Mouse (Mus musculus) heart, embryonic 16.5 days (tissue): ENCODE measurements around the gene Sfswap. TPM values are rescaled to one million over a fixed set of nuclear protein-coding genes. Genes with fewer than 3 reads are reported as not detected.

Experiments
- ATAC-seq: fragments of 200-750 bp; cut with Nextera tagmentation; replicated peaks from 2 replicates; pipeline ENCODE4 v1.8.0; 2017; ENCODE audit warnings: moderate number of reproducible peaks; ENCODE audit not compliant: insufficient read depth, low FRiP score; ENCODE audit errors: extremely low read depth
- H3K27ac ChIP-seq: fragments of 300-500 bp; sonication (generic); 2 replicates; pipeline ENCODE4 v1.5.1; 2014; ENCODE audit warnings: mild to moderate bottlenecking, low read length, control low read depth, moderate library complexity
- H3K27me3 ChIP-seq: fragments of 300-500 bp; sonication (generic); 2 replicates; pipeline ENCODE4 v1.6.1; 2014; ENCODE audit warnings: low read length, mixed read lengths; ENCODE audit not compliant: control insufficient read depth, insufficient read depth
- H3K36me3 ChIP-seq: fragments of 300-500 bp; sonication (generic); 2 replicates; pipeline ENCODE4 v1.6.1; 2014; ENCODE audit not compliant: control insufficient read depth, insufficient read depth
- H3K4me1 ChIP-seq: fragments of 300-500 bp; sonication (generic); 2 replicates; pipeline ENCODE4 v1.6.1; 2014; ENCODE audit warnings: low read length, mixed read lengths; ENCODE audit not compliant: control insufficient read depth, insufficient read depth
- H3K4me2 ChIP-seq: fragments of 300-500 bp; sonication (generic); 2 replicates; pipeline ENCODE4 v1.6.1; 2014; ENCODE audit warnings: low read depth, mild to moderate bottlenecking, control low read depth, low read length
- H3K4me3 ChIP-seq: fragments of 300-500 bp; sonication (generic); 2 replicates; pipeline ENCODE4 v1.5.1; 2014; ENCODE audit warnings: mild to moderate bottlenecking, control low read depth, low read length
- H3K9ac ChIP-seq: fragments of 300-500 bp; sonication (generic); 2 replicates; pipeline ENCODE4 v1.6.1; 2014; ENCODE audit warnings: low read length, control low read depth
- H3K9me3 ChIP-seq: fragments of 300-500 bp; sonication (generic); replicated peaks from 2 replicates; pipeline ENCODE4 v1.6.1; 2016; ENCODE audit warnings: low read length; ENCODE audit not compliant: control insufficient read depth
- WGBS: fragments of 180-500 bp; shearing (Covaris S2); extraction: QIAGEN DNeasy Blood & Tissue Kit; methylation state at CpG from one replicate; pipeline ENCODE4 v1.1.7; 2014; 5-methylcytosine and 5-hydroxymethylcytosine counted together
- polyA plus RNA-seq: library from polyadenylated mRNA; unstranded; fragments of >200 nt; fragmentation: Nextera tagmentation; extraction: Ambion mirVana; gene quantifications from 2 replicates; pipeline ENCODE4 v1.2.1, GENCODE M21; 2015

The Sfswap gene
- polyA plus RNA-seq = 22.4 and 24.4 TPM in 2 replicates

GRCm38 (mm10) chr5:129500722-129501634, at the start of gene Sfswap:
Sfswap (plus strand) TSS chr5:129501221.
- peaks cover 13% of the 10 kb centered on the region for H3K4me1 ChIP-seq
- H3K4me2 ChIP-seq = peak within 1 kb of the TSS; percentile 97
- peak; percentile 66; the same call in 1 of the 2 replicates for ATAC-seq
- H3K27ac ChIP-seq = peak within 1 kb of the TSS; percentile 79
- peak within 1 kb of the TSS; percentile 97 for H3K9ac ChIP-seq
- no peaks in the 10 kb centered on the region for H3K9me3 ChIP-seq
- H3K27me3 ChIP-seq = no peaks in the 10 kb centered on the region
- H3K4me3 ChIP-seq = peak within 1 kb of the TSS; percentile 100
- under 1% methylated on average over 66 of the region's 66 CpGs for WGBS
- peaks cover 16% of the 10 kb centered on the region for H3K36me3 ChIP-seq

GRCm38 (mm10) chr5:129452561-129452960, 48.5 kb upstream of the Sfswap start:
- H3K4me2 ChIP-seq = no peak overlapping the region
- no peak for ATAC-seq
- H3K4me3 ChIP-seq = no peak overlapping the region
- H3K4me1 ChIP-seq = peaks cover 10% of the 10 kb centered on the region
- H3K9ac ChIP-seq = no peak overlapping the region
- H3K9me3 ChIP-seq = no peaks in the 10 kb centered on the region
- WGBS = 34% methylated on average over 3 of the region's 3 CpGs
- H3K27ac ChIP-seq = no peak overlapping the region
- no peaks in the 10 kb centered on the region; the same call in 1 of the 2 replicates for H3K27me3 ChIP-seq
- H3K36me3 ChIP-seq = no peaks in the 10 kb centered on the region

GRCm38 (mm10) chr5:129454802-129455528, 46.1 kb upstream of the Sfswap start:
- Histone ChIP-seq H3K9me3 (no peaks in the 10 kb centered on the region), H3K27ac (peak overlapping the region; percentile 23; the same call in 1 of the 2 replicates), H3K4me1 (peaks cover 10% of the 10 kb centered on the region), H3K9ac (0 out of 2 replicates have a peak overlapping the region, but pooled peaks have one; percentile 5), H3K36me3 (no peaks in the 10 kb centered on the region), H3K4me3 (peak overlapping the region; percentile 38), H3K27me3 (no peaks in the 10 kb centered on the region; the same call in 1 of the 2 replicates), H3K4me2 (peak overlapping the region; percentile 51)
- peak; percentile 87 for ATAC-seq
- 13% methylated on average over 13 of the region's 13 CpGs for WGBS

- peaks cover 10% of the 10 kb centered on the region for H3K4me1 ChIP-seq
- 21% methylated on average over 2 of the region's 2 CpGs for WGBS
- peak overlapping the region; percentile 51 for H3K4me2 ChIP-seq
- H3K9me3 ChIP-seq = no peaks in the 10 kb centered on the region
- no peak; the same call in 1 of the 2 replicates for ATAC-seq
- H3K27me3 ChIP-seq = no peaks in the 10 kb centered on the region; the same call in 1 of the 2 replicates
- H3K9ac ChIP-seq = no peak overlapping the region
- H3K36me3 ChIP-seq = no peaks in the 10 kb centered on the region
- H3K27ac ChIP-seq = no peak overlapping the region
- H3K4me3 ChIP-seq = no peak overlapping the region
These were observed 45.5 kb upstream of the Sfswap start for GRCm38 (mm10) chr5:129455529-129455896.

GRCm38 (mm10) chr5:129456579-129457140, 44.4 kb upstream of the Sfswap start:
- H3K36me3 ChIP-seq = no peaks in the 10 kb centered on the region
- H3K4me3 ChIP-seq = no peak overlapping the region
- peaks cover 13% of the 10 kb centered on the region for H3K4me1 ChIP-seq
- no peaks in the 10 kb centered on the region for H3K9me3 ChIP-seq
- no peak overlapping the region for H3K27ac ChIP-seq
- no peaks in the 10 kb centered on the region; the same call in 1 of the 2 replicates for H3K27me3 ChIP-seq
- WGBS = 41% methylated on average over 9 of the region's 9 CpGs
- no peak for ATAC-seq
- H3K4me2 ChIP-seq = no peak overlapping the region
- no peak overlapping the region for H3K9ac ChIP-seq

GRCm38 (mm10) chr5:129458109-129458508, 42.9 kb upstream of the Sfswap start:
- Histone ChIP-seq H3K27me3 (no peaks in the 10 kb centered on the region; the same call in 1 of the 2 replicates), H3K4me2 (no peak overlapping the region), H3K4me1 (peaks cover 13% of the 10 kb centered on the region), H3K36me3 (no peaks in the 10 kb centered on the region), H3K27ac (no peak overlapping the region), H3K9ac (no peak overlapping the region), H3K9me3 (no peaks in the 10 kb centered on the region), H3K4me3 (no peak overlapping the region)
- no peak for ATAC-seq
- 64% methylated on average over 7 of the region's 7 CpGs for whole genome bisulfite sequencing

GRCm38 (mm10) chr5:129458541-129458940, 42.5 kb upstream of the Sfswap start:
- H3K4me3 ChIP-seq = no peak overlapping the region
- H3K4me1 ChIP-seq = peaks cover 15% of the 10 kb centered on the region
- 82% methylated on average over 3 of the region's 3 CpGs for WGBS
- no peak overlapping the region for H3K9ac ChIP-seq
- no peaks in the 10 kb centered on the region; the same call in 1 of the 2 replicates for H3K27me3 ChIP-seq
- no peaks in the 10 kb centered on the region for H3K9me3 ChIP-seq
- no peaks in the 10 kb centered on the region for H3K36me3 ChIP-seq
- no peak for ATAC-seq
- no peak overlapping the region for H3K4me2 ChIP-seq
- no peak overlapping the region for H3K27ac ChIP-seq

GRCm38 (mm10) chr5:129460798-129461476, 40.1 kb upstream of the Sfswap start:
- H3K27ac ChIP-seq = no peak overlapping the region
- 0 out of 2 replicates have a peak, but pooled peaks have one; percentile 28 for ATAC-seq
- no peak overlapping the region for H3K4me2 ChIP-seq
- no peaks in the 10 kb centered on the region for H3K9me3 ChIP-seq
- H3K4me1 ChIP-seq = peaks cover 7% of the 10 kb centered on the region; the same call in 1 of the 2 replicates
- no peak overlapping the region for H3K4me3 ChIP-seq
- no peaks in the 10 kb centered on the region for H3K36me3 ChIP-seq
- no peaks in the 10 kb centered on the region; the same call in 1 of the 2 replicates for H3K27me3 ChIP-seq
- H3K9ac ChIP-seq = no peak overlapping the region
- 41% methylated on average over 11 of the region's 11 CpGs for WGBS
